Mouse (Mus musculus): ENCODE results near the gene Kcna1.

The Kcna1 gene

DNA sequence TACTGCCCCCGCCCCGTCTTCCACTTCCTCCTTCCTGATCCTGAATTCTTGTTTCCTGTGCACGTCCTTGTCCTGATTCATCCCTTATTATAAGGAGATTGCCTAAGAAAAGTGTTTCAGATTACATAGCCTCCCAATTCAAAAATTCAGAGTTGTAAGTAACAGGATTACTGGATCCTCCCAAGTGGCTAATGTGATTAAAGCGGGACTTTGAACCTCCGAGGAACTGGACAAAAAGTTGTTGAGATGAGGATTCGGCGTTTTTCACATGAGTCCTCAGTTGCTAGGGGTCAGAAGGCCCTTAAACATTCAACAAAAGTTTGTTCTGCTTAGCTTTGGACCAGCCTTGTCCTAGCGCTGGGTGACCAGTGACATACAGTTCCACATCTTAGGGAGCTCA is at the start of gene Kcna1:
Kcna1 (minus strand) TSS at position 4 of the 400 bp plus-strand sequence.
- in situ Hi-C loops (cut with MboI, MseI) = no loop called here

GRCm38 (mm10) chr6:126687120-126687519 is 40.9 kb upstream of the Kcna1 start:
- in situ Hi-C loops (cut with MboI, MseI) = no loop called here

DNA sequence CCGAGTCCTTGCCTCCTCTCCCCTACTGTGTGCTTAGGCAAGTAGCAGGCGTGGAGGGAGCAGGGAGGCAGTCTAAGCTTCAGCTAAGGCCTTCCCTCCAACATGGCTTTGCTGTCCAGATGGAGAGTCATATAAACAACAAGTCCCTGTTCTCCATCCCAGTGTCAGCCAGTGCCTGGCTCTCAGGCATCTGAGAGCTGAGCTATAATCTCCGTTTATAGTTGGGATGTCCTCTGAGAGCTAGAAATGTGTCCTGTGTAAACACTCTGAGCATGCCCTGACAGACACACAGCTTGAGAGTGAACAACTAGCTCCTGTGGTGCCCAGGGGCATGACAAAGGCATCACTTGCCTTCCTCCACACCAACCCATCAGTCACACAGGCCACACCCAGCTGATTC is 39.0 kb upstream of the Kcna1 start:
- in situ Hi-C loops (cut with MboI, MseI) = no loop called here

GRCm38 (mm10) chr6:126678961-126679360 is 32.8 kb upstream of the Kcna1 start:
- in situ Hi-C loops (cut with MboI, MseI) = no loop called here

DNA sequence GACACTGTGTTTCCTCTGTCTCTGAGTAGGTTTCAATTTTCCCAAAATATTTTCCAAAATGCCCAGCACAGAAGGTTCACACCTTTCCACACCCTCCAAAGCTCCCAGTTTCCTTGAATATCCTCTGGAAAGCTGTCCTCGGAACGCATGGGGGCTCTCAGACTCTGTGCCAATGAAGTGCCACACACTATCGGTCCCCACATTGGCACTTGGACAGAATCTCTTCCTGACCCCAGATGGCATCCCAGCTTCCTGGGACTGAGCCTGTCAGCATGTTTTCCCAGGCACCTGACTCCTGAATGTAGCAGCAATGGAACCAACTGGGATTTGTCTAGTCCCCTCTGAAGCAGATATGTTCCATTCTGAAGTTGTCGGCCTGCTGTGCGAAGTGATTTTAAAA is 20.8 kb upstream of the Kcna1 start:
- in situ Hi-C loops (cut with MboI, MseI) = no loop called here

DNA sequence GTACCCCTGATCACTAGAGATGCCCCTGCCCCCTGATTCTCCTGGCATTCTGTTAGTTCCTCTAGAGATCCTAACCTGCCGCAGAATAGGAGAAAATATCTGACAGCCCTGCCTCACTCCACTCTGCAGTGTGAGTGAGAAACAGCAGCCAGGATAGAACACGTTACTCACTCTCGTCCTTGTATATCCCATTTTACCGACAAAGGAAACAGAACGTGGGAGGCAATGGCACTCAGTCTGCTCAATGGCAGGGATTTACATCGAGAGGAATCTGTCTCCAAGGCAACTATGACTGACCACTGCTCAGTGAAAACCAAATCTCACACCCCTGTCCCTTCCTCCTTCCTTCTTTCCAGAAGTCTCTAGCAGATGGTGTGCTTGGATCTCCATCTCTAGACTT is 19.9 kb upstream of the Kcna1 start:
- in situ Hi-C loops (cut with MboI, MseI) = no loop called here

GRCm38 (mm10) chr6:126664569-126664968 is 18.4 kb upstream of the Kcna1 start:
- in situ Hi-C loops (cut with MboI, MseI) = no loop called here

GRCm38 (mm10) chr6:126657646-126658394 is 11.6 kb upstream of the Kcna1 start:
- in situ Hi-C loops (cut with MboI, MseI) = no loop called here

GRCm38 (mm10) chr6:126653561-126653960 is 7.4 kb upstream of the Kcna1 start:
- in situ Hi-C loops (cut with MboI, MseI) = no loop called here

GRCm38 (mm10) chr6:126645644-126646358 is 383 bp downstream of the Kcna1 start:
- in situ Hi-C loops (cut with MboI, MseI) = no loop called here

GRCm38 (mm10) chr6:126645044-126645541 is 1.1 kb downstream of the Kcna1 start:
- in situ Hi-C loops (cut with MboI, MseI) = no loop called here

- in situ Hi-C loops (cut with MboI, MseI) = no loop called here
These were observed 1.8 kb downstream of the Kcna1 start for GRCm38 (mm10) chr6:126644181-126645043.

- in situ Hi-C loops (cut with MboI, MseI) = no loop called here
These were observed 2.7 kb downstream of the Kcna1 start for GRCm38 (mm10) chr6:126643341-126644055.

DNA sequence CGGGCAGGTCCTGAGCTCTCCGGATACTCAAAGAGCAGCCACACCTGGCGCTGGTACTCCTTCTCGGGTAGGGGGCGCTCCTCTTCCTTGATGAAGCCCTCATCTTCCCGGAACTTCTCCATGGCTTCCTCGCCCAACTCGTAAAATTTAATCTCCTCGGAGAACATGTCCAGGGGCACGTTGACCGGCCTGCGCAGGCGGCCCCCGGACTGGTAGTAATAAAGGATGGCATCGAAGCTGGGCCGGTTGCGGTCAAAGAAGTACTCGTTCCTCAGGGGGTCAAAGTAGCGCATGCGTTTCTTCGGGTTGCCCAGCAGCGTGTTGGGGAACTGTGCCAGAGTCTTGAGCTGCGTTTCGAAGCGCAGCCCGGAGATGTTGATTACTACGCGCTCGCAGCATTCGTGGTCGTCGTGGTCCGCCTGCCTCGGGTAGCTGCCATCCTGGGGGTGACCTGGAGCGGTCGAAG is 3.3 kb downstream of the Kcna1 start:
- in situ Hi-C loops (cut with MboI, MseI) = no loop called here

GRCm38 (mm10) chr6:126628451-126628850 is 17.7 kb downstream of the Kcna1 start:
- in situ Hi-C loops (cut with MboI, MseI) = no loop called here

DNA sequence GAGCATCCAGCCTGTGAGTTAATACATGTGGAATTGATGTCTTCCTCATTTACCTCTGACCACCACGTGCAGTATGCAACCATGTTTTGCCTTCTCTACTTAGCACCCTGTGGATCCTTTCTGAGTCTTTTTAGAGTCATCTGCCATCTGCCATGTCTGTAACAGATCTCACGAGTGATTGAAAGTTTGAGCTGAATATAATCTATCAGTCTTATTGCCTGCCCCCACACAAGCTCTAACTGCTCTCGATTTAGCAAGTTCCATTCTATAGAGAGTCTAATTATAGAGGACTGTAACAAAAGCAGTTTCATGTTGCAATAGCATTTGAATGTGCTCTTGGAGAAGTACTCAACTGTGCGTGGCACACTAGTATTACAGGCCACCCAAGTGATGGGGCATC is 27.7 kb downstream of the Kcna1 start:
- in situ Hi-C loops (cut with MboI, MseI) = no loop called here

DNA sequence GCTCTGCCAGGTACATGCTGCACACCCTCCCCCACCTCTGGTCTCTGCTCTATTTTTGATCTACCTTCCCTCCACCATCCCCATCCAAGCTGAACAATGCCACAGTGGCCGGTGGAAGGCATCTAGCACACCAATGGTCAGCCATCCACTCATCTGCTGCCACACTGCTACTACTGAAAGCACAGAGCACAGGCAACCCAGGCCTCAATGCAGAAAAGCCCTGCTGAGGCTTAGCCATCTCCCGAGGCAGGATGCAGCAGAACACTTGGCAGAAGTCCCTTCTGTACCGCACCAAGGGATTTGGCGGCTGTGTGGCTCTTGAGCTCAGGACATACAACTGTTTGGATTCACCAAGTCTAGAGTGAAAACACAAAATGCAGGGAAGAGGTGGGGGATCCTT is 35.4 kb downstream of the Kcna1 start:
- in situ Hi-C loops (cut with MboI, MseI) = no loop called here

GRCm38 (mm10) chr6:126609193-126609947 is 36.8 kb downstream of the Kcna1 start:
- in situ Hi-C loops (cut with MboI, MseI) = no loop called here

GRCm38 (mm10) chr6:126601843-126602326 is 44.3 kb downstream of the Kcna1 start:
- in situ Hi-C loops (cut with MboI, MseI) = no loop called here

Data from T-helper 2 cell (primary cell).